Mouse (Mus musculus): ENCODE results near the gene Dph1. TPM values are rescaled to one million over a fixed set of nuclear protein-coding genes. Genes with fewer than 3 reads are reported as not detected.

Dph1 gene
- polyA plus RNA-seq, 1 experiment from 2014 or later: 32.7 TPM

- H3K4me1 ChIP-seq: peaks cover 46% of the 10 kb centered on the region
Measured at GRCm38 (mm10) chr11:75159564-75159963, 31.5 kb downstream of the Dph1 start.

DNA sequence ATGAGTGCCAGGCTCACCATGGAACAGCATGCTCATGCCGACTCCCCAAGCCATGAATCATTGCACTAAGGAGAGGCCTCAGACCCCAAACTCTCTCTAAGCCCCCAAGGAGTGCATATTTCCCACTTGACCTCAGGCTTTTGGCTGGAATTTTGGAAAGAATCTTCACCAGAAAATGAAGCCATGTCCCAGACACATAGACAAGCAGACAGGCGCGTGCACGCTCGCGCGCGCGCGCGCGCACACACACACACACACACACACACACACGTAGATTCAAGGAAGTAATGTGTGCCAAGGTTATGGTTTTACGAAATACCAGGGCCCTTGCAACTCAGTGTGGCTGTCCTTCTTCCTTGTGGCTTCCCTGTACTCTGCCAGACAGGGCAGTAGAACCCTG lies 32.6 kb downstream of the Dph1 start:
- peaks cover 10% of the 10 kb centered on the region for H3K27me3 ChIP-seq (ENCODE audit: low read depth, poor library complexity, severe bottlenecking)
- DNase-seq (ENCODE audit: low spot score): no peak
- H3K27ac ChIP-seq: no peak overlapping the region
- H3K9me3 ChIP-seq (replicated peaks): no peaks in the 10 kb centered on the region
- WGBS: 94% methylated on average over 14 of the region's 14 CpGs
- H3K4me3 ChIP-seq: no peak overlapping the region
- peaks cover 48% of the 10 kb centered on the region for H3K4me1 ChIP-seq
- peaks cover 56% of the 10 kb centered on the region for H3K36me3 ChIP-seq

More at GRCm38 (mm10) chr11:75159564-75159963, 31.5 kb downstream of the Dph1 start:
- 65% methylated on average over 2 of the region's 2 CpGs for WGBS
- H3K9me3 ChIP-seq (replicated peaks): no peaks in the 10 kb centered on the region
- no peak for DNase-seq (ENCODE audit: low spot score)
- peaks cover 22% of the 10 kb centered on the region for H3K27me3 ChIP-seq (ENCODE audit: low read depth, poor library complexity, severe bottlenecking)
- H3K36me3 ChIP-seq: peaks cover 65% of the 10 kb centered on the region
- H3K27ac ChIP-seq: no peak overlapping the region
- no peak overlapping the region for H3K4me3 ChIP-seq

DNA sequence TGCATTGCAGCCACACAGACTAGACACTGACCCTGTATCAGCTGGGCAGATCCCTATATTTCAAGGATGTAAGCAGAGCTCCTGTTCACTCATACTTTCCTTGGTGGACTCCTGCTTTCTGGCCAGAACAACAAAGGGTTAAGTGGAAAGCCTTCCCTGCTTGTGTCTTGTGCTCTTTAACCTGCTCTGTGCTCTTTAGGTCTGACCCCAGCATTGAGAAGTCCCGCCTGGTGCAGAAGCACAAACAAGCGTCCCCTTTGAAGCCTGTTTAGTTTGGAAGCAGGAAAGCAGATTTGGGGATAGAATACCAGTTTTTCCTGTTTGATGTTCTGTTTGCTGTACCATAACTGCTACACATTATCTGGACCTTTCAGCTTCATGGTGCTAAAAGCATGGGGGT lies 33.1 kb downstream of the Dph1 start:
- peaks cover 5% of the 10 kb centered on the region for H3K27me3 ChIP-seq (ENCODE audit: low read depth, poor library complexity, severe bottlenecking)
- H3K4me3 ChIP-seq: no peak overlapping the region
- DNase-seq (ENCODE audit: low spot score): no peak
- peaks cover 45% of the 10 kb centered on the region for H3K4me1 ChIP-seq
- 25% methylated on average over 2 of the region's 2 CpGs for WGBS
- H3K9me3 ChIP-seq (replicated peaks): no peaks in the 10 kb centered on the region
- H3K27ac ChIP-seq: peak overlapping the region; percentile 71; the same call in 1 of the 2 replicates
- peaks cover 56% of the 10 kb centered on the region for H3K36me3 ChIP-seq

DNA sequence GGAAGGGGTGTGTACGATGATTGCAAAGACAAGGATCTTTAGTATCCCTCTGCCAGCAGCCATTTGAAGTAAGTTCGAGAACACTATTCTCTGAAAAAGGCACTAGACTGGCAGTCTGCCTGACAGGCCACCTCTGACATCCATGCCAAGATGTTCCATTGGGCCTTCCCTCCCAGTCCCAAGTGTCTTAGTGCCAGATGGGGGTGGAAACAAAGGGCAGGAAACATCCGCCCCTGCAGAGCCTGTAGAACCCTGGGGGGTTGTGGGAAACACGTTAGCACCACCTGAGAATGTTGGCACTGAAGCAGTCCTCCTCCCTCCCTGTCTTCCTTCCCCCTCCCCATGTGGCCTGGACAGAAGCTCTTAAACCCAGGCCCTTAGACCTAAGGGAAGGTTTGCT lies 34.0 kb downstream of the Dph1 start:
- WGBS: 47% methylated on average over 4 of the region's 4 CpGs
- H3K9me3 ChIP-seq (replicated peaks): no peaks in the 10 kb centered on the region
- no peaks in the 10 kb centered on the region for H3K27me3 ChIP-seq (ENCODE audit: low read depth, poor library complexity, severe bottlenecking)
- H3K4me1 ChIP-seq: peaks cover 45% of the 10 kb centered on the region
- H3K36me3 ChIP-seq: peaks cover 51% of the 10 kb centered on the region
- H3K27ac ChIP-seq: peak overlapping the region; percentile 71
- H3K4me3 ChIP-seq: no peak overlapping the region
- DNase-seq (ENCODE audit: low spot score): no peak

GRCm38 (mm10) chr11:75156416-75156815 lies 34.6 kb downstream of the Dph1 start:
- Histone ChIP-seq H3K9me3 (replicated peaks) (no peaks in the 10 kb centered on the region), H3K36me3 (peaks cover 46% of the 10 kb centered on the region), H3K27ac (peak overlapping the region; percentile 71), H3K4me3 (no peak overlapping the region), H3K4me1 (peaks cover 41% of the 10 kb centered on the region), H3K27me3 (ENCODE audit: low read depth, poor library complexity, severe bottlenecking) (no peaks in the 10 kb centered on the region)
- 39% methylated on average over 5 of the region's 5 CpGs for WGBS
- no peak for DNase-seq (ENCODE audit: low spot score)

DNA sequence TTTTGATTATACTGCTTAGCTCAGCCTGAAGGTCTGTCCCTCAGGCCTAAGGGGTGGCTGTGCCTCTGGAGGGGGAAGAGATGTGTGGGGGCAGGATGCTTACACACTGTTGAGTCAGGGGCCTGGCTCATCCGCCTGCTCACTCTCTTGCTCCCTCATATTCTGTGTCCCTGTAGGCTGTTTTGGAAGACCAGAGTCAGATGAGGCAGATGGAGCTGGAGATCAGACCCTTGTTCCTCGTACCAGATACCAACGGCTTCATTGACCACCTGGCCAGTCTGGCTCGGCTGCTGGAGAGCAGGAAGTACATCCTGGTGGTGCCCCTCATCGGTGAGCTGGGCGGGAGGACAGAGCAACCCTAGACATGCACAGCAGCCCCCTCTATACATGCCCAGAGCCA lies 35.1 kb downstream of the Dph1 start:
- no peaks in the 10 kb centered on the region for H3K27me3 ChIP-seq (ENCODE audit: low read depth, poor library complexity, severe bottlenecking)
- DNase-seq (ENCODE audit: low spot score): no peak
- H3K36me3 ChIP-seq: peaks cover 43% of the 10 kb centered on the region
- no peak overlapping the region for H3K4me3 ChIP-seq
- H3K27ac ChIP-seq: peak overlapping the region; percentile 71
- no peaks in the 10 kb centered on the region for H3K9me3 ChIP-seq (replicated peaks)
- H3K4me1 ChIP-seq: peaks cover 38% of the 10 kb centered on the region
- WGBS: 67% methylated on average over 6 of the region's 6 CpGs

DNA sequence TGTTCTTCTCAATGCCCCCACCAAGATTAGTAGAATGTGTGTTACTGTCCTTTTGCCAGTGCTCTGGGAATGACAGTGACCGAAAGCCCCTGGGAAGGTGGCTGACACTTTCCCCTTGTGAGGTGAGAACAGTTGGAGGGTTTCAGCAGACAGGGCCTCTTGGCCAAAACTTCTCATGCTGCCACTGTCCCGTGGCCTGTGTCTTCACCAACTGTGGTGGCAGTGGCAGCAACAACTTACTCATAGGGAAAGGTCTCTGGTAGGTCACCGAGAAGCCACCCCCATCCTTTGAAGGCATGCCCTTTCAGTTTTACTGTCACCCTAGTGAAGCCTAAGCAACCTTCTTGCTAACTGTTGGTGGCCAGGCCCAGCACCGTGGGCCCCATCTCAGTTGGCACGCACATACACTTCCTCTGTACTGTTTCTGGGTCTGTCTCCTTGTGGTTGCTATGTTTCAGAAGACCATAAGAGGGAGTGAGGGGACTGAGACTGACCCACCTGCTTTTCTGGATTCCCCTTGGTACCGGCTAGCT lies 36.9 kb downstream of the Dph1 start:
- H3K9me3 ChIP-seq (replicated peaks): no peaks in the 10 kb centered on the region
- H3K4me1 ChIP-seq: peaks cover 38% of the 10 kb centered on the region
- no peak for DNase-seq (ENCODE audit: low spot score)
- peak overlapping the region; percentile 56; the same call in 1 of the 2 replicates for H3K27ac ChIP-seq
- peaks cover 41% of the 10 kb centered on the region for H3K36me3 ChIP-seq
- no peak overlapping the region for H3K4me3 ChIP-seq
- WGBS: 78% methylated on average over 6 of the region's 6 CpGs
- H3K27me3 ChIP-seq (ENCODE audit: low read depth, poor library complexity, severe bottlenecking): no peaks in the 10 kb centered on the region

DNA sequence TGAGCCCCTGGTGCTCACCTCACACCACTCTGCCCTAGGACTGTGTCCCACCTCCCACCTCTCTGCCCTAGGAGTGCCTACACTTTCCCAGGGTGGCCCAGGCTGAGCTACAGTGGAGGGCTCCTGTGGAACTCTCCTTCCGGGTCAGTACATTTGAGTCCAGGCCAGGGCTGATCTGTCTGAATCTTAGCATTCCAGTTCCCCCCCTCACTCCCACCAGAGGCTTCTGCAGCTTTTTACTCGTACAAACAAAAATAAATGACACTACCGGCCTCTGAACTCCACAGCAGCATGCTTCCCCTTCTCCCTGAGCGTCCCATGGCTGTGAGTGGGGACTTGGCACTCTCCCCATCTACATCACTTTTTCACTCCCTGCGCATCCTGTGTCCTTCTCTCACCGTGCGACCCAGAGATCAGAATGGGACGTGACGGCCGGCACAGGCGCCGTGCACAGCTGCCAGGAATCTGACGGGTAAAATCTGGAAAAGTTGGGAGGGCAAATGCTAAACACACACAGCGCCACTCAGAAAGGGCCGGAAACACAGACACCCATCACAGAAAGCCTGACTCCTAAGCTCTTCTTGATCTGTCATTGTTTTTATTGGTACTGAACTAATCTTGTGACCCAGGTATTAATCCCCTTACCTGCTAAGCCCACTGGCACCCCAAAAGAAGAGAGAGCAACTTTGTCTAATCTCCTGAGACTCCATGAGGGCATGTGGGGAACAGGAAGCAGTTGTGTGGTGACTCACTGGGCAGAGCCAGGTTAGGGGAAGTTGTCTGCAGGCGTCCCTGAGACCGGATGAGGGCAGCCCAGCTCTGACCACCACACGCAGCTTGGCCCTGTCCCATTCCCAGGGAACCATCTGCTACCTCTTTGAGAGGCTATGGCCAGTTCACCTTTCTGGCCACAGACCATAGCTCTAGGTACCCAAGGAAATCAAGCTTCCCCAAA lies 38.2 kb downstream of the Dph1 start:
- WGBS: 88% methylated on average over 18 of the region's 18 CpGs
- Histone ChIP-seq H3K36me3 (peaks cover 41% of the 10 kb centered on the region), H3K4me1 (peaks cover 42% of the 10 kb centered on the region), H3K27ac (no peak overlapping the region), H3K27me3 (ENCODE audit: low read depth, poor library complexity, severe bottlenecking) (no peaks in the 10 kb centered on the region), H3K4me3 (no peak overlapping the region), H3K9me3 (replicated peaks) (no peaks in the 10 kb centered on the region)
- no peak for DNase-seq (ENCODE audit: low spot score)

DNA sequence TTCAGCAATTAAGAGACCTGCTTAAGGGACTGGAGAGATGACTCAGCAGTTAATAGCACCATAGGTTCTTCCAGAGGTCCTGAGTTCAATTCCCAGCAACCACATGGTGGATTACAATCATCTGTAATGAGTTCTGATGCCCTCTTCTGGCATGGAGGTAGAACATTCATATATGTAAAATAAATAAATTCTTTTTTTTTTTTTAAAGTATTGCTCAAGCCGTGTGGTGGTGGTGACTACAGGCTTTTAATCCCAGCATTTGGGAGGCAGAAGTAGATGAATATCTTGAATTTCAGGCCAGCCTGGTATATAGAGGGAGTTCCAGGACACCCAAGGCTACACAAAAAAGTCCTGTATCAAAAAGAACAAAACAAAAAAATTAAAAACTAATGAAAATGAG lies 40.7 kb downstream of the Dph1 start:
- Histone ChIP-seq H3K27ac (no peak overlapping the region), H3K4me3 (no peak overlapping the region), H3K4me1 (peaks cover 42% of the 10 kb centered on the region), H3K36me3 (peaks cover 39% of the 10 kb centered on the region), H3K9me3 (replicated peaks) (no peaks in the 10 kb centered on the region), H3K27me3 (ENCODE audit: low read depth, poor library complexity, severe bottlenecking) (no peaks in the 10 kb centered on the region)
- WGBS: 95% methylated on average over 1 of the region's 1 CpGs
- no peak for DNase-seq (ENCODE audit: low spot score)

DNA sequence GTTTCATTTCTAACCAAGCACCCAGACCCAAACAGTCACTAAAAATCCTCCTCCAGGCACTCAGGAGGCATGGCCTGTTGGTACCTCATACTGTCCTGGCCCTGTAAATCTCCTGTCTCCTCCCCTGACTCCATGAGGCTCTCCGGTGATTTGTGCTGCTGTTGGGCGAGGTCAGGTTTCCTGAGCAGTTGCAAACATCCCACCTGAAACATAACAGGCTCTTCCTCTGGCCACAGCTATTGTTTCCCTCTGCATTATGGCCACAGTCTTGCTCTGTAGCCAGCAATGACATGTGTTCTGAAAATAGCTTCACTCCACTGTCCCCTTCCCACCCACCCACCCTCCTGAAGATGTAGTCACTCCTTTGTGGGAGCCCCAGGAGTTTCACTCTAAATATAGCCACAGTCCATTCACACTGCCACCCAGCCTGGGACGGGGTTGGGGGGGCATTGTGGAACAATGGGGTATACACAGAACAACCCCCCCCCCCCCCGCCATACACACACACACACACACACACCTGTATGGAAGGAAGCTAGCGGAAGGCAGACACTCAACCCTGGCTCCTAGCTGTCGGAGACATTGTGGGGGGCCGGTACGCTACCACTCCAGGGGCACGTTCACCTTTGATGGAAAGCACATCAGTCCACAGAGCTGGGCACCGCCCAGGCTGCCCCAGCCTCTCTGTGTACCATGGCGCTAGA lies 42.6 kb downstream of the Dph1 start:
- Histone ChIP-seq H3K9me3 (replicated peaks) (no peaks in the 10 kb centered on the region), H3K27me3 (ENCODE audit: low read depth, poor library complexity, severe bottlenecking) (no peaks in the 10 kb centered on the region), H3K27ac (peak overlapping the region; percentile 86), H3K4me3 (no peak overlapping the region), H3K4me1 (peaks cover 41% of the 10 kb centered on the region), H3K36me3 (peaks cover 56% of the 10 kb centered on the region)
- DNase-seq (ENCODE audit: low spot score): no peak
- 82% methylated on average over 11 of the region's 11 CpGs for WGBS

DNA sequence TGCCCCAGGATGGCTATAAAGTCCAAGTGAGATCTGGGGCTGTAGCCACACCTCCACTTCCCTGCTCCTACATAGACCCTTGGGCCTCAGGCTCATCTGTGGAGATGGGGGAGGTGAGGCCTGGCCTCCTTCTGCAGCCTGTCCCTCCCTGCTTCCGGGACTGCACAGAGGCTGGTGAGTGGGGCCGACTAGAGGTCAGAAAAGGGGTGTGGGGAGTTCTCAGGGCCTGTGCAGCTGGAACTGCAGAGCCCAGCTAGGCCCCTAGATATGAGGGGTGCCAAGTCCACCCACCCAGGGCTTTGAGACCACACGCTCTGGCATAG lies 43.2 kb downstream of the Dph1 start:
- 37% methylated on average over 3 of the region's 3 CpGs for WGBS
- DNase-seq (ENCODE audit: low spot score): peak; percentile 71
- Histone ChIP-seq H3K4me3 (no peak overlapping the region), H3K9me3 (replicated peaks) (no peaks in the 10 kb centered on the region), H3K36me3 (peaks cover 56% of the 10 kb centered on the region), H3K27me3 (ENCODE audit: low read depth, poor library complexity, severe bottlenecking) (no peaks in the 10 kb centered on the region), H3K4me1 (peaks cover 42% of the 10 kb centered on the region), H3K27ac (peak overlapping the region; percentile 86)

- H3K36me3 ChIP-seq: peaks cover 59% of the 10 kb centered on the region
- H3K4me1 ChIP-seq: peaks cover 47% of the 10 kb centered on the region
- H3K4me3 ChIP-seq: 0 out of 2 replicates have a peak overlapping the region, but pooled peaks have one; percentile 0
- peak; percentile 83 for DNase-seq (ENCODE audit: low spot score)
- H3K9me3 ChIP-seq (replicated peaks): no peaks in the 10 kb centered on the region
- H3K27ac ChIP-seq: peak overlapping the region; percentile 86
- no peaks in the 10 kb centered on the region for H3K27me3 ChIP-seq (ENCODE audit: low read depth, poor library complexity, severe bottlenecking)
- 19% methylated on average over 11 of the region's 11 CpGs for WGBS
Measured at GRCm38 (mm10) chr11:75147106-75147845, 43.8 kb downstream of the Dph1 start.

All from limb, embryonic 10.5 days (tissue).